Mouse (Mus musculus): Measurements from ENCODE around the gene Ccpg1.

- no peak for TF ChIP-seq EP300 (IDR thresholded peaks at IDR 0.05; ENCODE audit: low read depth)
- TF ChIP-seq CTCF (IDR thresholded peaks at IDR 0.05; ENCODE audit: low read depth), result no peak
Observed at GRCm38 (mm10) chr9:72987703-72988102, 2.5 kb downstream of the Ccpg1 start.
